Mouse (Mus musculus) liver, embryonic 14 days (tissue): ENCODE results near the gene Gpr35. TPM values are rescaled to one million over a fixed set of nuclear protein-coding genes. Genes with fewer than 3 reads are reported as not detected.

Experiments used
- polyA plus RNA-seq: library from polyadenylated mRNA; depleted of rRNA; stranded (reverse); fragments of >200 nt; gene quantifications from 2 replicates; pipeline ENCODE4 v1.2.3, GENCODE M21; 2012; rRNA removed

The Gpr35 gene
- polyA plus RNA-seq: 0.28 and 0.44 TPM in 2 replicates

DNA sequence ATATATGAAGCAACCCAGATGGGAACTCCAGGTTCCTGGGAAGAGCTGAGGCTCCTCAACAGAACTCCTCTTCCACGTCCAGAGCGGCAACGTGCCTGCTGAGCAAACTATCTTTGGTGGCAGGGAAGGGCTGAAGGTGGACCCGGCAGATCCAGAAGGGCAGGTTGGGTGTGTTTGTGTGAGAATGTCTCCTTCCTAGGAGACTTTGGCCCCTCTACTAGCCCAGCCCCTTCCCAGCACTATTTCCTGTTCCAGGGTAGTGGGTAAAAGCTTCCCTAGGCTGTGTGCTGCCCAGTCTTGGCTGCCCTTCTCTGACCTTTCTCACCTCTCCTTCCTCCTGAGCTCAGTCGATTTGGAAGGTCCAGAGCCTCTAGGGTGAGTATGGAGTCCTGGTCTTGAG is at the start of gene Gpr35:
TSS of gene Gpr35 (plus strand) at position 259 of the 400 bp plus-strand sequence.

DNA sequence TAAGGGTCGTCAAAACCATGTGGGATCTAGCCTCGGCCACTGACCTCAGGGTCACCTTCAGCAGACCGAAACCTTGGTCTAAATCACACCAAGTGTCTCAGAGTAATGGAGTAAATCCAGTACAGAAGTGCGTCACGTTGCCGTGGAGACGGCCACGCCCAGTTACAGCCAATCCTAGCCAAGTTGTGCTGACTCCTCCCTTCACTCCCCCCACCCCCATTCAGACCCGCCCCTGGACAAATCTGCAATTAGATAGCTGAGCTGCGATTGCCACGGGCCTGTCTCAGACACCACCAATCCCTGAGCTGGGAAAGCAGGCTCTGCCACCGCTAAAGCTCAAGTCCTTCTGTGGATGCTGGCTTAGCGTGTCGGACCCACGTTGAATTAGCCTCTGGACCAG is 47.9 kb upstream of the Gpr35 start, which contains the start of gene Ankmy1:
TSS of gene Ankmy1 (minus strand) at position 121 of the 400 bp plus-strand sequence.

GRCm38 (mm10) chr1:92906779-92907631 is 43.7 kb upstream of the Gpr35 start, which contains the start of gene Dusp28:
Gene Dusp28, plus strand, starts transcription at chr1:92906981.

DNA sequence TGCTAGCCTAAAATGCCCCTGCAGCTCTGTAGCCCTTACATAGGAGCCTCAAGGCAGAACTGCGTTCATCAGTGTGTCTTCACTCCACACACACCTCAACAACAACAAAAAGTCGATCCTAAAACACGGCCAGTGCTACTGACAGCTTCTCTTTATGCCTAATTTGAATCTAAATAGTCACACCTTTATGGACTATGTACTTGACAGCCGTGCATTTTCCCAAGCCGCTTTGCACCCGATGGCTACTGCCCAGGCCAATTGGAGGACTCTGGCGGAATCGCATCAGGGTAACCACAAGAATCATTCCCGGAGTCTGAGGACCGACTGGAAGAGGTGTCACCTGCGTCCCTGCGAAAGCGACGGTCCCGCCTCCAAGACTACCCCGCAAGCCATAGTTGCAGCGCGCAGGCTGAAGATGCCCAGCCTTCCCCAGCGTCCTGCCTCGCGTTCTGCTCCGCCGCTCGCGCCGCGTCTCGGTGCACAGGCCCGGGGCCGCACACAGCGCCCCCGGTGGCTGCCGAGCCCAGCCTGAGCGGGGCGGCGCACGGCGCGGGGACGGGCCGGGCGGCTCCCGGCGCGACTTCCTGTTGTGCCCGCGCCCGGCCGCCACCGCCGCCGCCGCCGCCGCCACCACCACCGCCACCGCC is 40.3 kb upstream of the Gpr35 start, which contains the start of gene Rnpepl1:
TSS of gene Rnpepl1 (plus strand) at position 545 of the 647 bp plus-strand sequence.

DNA sequence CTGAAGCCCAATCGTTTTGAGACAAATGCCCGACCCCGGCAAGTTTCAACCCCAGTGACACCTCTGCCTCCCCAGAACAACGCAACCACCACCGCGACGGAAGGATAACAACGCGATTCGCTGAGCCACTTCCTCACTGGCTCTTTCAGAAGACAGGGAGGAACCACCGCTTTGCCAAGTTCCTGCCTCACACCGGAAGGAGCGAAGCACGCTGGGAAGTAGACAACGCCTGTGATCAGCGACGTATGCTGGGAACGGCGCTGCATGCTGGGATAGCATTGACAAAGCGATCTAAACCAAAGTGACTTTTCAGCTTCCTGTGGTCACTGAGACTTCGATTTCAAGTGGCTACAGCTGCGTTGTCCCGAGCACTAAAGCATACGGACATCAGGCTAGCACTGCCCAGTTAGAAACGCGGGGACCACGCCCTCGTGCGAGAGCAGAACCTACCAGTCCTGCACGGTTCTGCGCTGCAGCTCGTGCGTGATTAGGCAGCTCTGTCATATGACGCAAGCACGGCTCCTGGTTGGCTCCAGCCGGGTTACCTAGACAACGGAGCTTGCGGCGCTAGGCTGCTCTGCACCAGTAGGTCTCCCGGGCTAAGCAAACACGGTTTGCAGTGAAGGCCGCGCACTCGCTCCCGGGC is 16.4 kb upstream of the Gpr35 start, which contains the start of gene Capn10:
TSS of gene Capn10 (plus strand) at position 195 of the 646 bp plus-strand sequence.

GRCm38 (mm10) chr1:93006061-93006460 is 55.4 kb downstream of the Gpr35 start, which contains the start of gene Aqp12:
Gene Aqp12, plus strand, starts transcription at chr1:93006334.

Other genes with a start within 250 kb of the Gpr35 start
- 1.5 and 1.6 TPM in 2 replicates for gene Gpc1, start 119.2 kb upstream of the Gpr35 start, polyA plus RNA-seq
- 0.03 TPM in 2 replicates for gene Ankmy1, start 48.0 kb upstream of the Gpr35 start, polyA plus RNA-seq
- 4.8 and 6.2 TPM in 2 replicates for gene Dusp28, start 43.9 kb upstream of the Gpr35 start, polyA plus RNA-seq
- gene Rnpepl1, start 40.1 kb upstream of the Gpr35 start, polyA plus RNA-seq: 8.5 and 10.1 TPM in 2 replicates
- gene Capn10, start 16.5 kb upstream of the Gpr35 start, polyA plus RNA-seq: 7.9 TPM in 2 replicates
- gene Aqp12, start 55.5 kb downstream of the Gpr35 start, polyA plus RNA-seq: not detected in 2 replicates
- gene Kif1a, start 151.1 kb downstream of the Gpr35 start, polyA plus RNA-seq: 0.05 and 0.10 TPM in 2 replicates
- 2.5 and 2.9 TPM in 2 replicates for gene Agxt, start 184.4 kb downstream of the Gpr35 start, polyA plus RNA-seq
- 0.12 TPM in 2 replicates for gene 2310007B03Rik, start 210.1 kb downstream of the Gpr35 start, polyA plus RNA-seq
- 0.01 TPM in 2 replicates for gene Crocc2, start 217.9 kb downstream of the Gpr35 start, polyA plus RNA-seq